Mouse (Mus musculus): ENCODE results near the gene Ctnna3. TPM values are rescaled to one million over a fixed set of nuclear protein-coding genes. Genes with fewer than 3 reads are reported as not detected.

The Ctnna3 gene
- total and polyA plus RNA-seq, 3 experiments: not detected

DNA sequence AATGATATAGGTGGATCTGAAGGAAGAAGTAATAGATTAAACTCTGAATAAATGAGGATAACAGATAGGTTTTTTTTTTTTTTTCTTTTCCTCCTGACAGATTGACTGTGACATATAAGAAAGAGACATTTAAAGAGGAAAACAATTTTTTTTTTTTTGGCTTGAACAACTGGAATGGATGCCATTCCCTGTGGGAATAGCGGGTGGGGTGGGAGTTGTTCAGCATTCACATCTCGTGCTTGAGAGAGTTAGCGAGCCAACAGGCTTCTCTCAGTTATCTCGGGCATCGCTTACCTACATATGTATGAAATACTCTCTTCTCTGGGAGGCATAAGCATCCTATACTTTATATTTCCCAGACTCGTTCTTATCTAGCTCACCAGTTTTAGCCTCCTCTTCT lies 375.7 kb downstream of the Ctnna3 start:
- TF ChIP-seq KAT2A (conservative IDR thresholded peaks at IDR 0.05; ENCODE audit: low read depth, low read length): no peak
- TF ChIP-seq ZC3H11A (IDR thresholded peaks at IDR 0.05; ENCODE audit: low read depth, low read length): no peak
- TF ChIP-seq POLR2AphosphoS2 (IDR thresholded peaks at IDR 0.05; ENCODE audit: low read length): no peak
- TF ChIP-seq UBTF (IDR thresholded peaks at IDR 0.05; ENCODE audit: borderline replicate concordance, insufficient read depth, low read depth, low read length): no peak
- TF ChIP-seq ELF1 (IDR thresholded peaks at IDR 0.05; ENCODE audit: low read depth, low read length): no peak
- TF ChIP-seq MEF2A (IDR thresholded peaks at IDR 0.05; ENCODE audit: extremely low read depth, insufficient replicate concordance, low read depth, low read length, poor library complexity, severe bottlenecking): no peak
- TF ChIP-seq CTCF (IDR thresholded peaks at IDR 0.05 in 2 of 3, conservative IDR thresholded peaks at IDR 0.05 in 1 of 3; ENCODE audit: control insufficient read depth in 1 of 3, insufficient read depth in 1 of 3, low read depth in 2 of 3, low read length in 3 of 3, poor library complexity in 1 of 3, severe bottlenecking in 1 of 3): no peak
- TF ChIP-seq MAX (IDR thresholded peaks at IDR 0.05; ENCODE audit: low read length): no peak
- H3K27ac ChIP-seq (ENCODE audit: control insufficient read depth, low read depth, low read length): no peak overlapping the region

GRCm38 (mm10) chr10:63806254-63806653 lies 376.4 kb downstream of the Ctnna3 start:
- H3K36me3 ChIP-seq (ENCODE audit: control insufficient read depth in 1 of 2, insufficient read depth in 2 of 2, low read length in 2 of 2): no peaks in the 10 kb centered on the region
- no peaks in the 10 kb centered on the region for H3K79me2 ChIP-seq (ENCODE audit: control insufficient read depth, insufficient read depth, low read length, poor library complexity)
- H3K4me1 ChIP-seq (ENCODE audit: control insufficient read depth in 1 of 2, insufficient read depth in 2 of 2, low read length in 2 of 2): no peaks in the 10 kb centered on the region
- DNase-seq (ENCODE audit: low read depth, low spot score): no peak
- no peaks in the 10 kb centered on the region for H3K9me3 ChIP-seq (replicated peaks; ENCODE audit: insufficient read depth, low read length)
- no peak overlapping the region for H3K4me3 ChIP-seq (ENCODE audit: control insufficient read depth in 1 of 2, insufficient read depth in 1 of 2, low read depth in 2 of 2, low read length in 2 of 2)
- no peak overlapping the region for H3K9ac ChIP-seq (ENCODE audit: control insufficient read depth, low read depth, low read length, poor library complexity, severe bottlenecking)
- no peaks in the 10 kb centered on the region for H3K27me3 ChIP-seq (ENCODE audit: control insufficient read depth in 1 of 2, insufficient read depth in 2 of 2, low read length in 2 of 2)
- H3K27ac ChIP-seq (ENCODE audit: control insufficient read depth, low read depth, low read length): no peak overlapping the region
- TF ChIP-seq MAX (IDR thresholded peaks at IDR 0.05; ENCODE audit: low read length) (no peak), POLR2A (IDR thresholded peaks at IDR 0.05; ENCODE audit: control insufficient read depth in 1 of 2, insufficient read depth in 1 of 2, low read depth in 1 of 2, low read length in 2 of 2, poor library complexity in 1 of 2) (no peak), GABPA (IDR thresholded peaks at IDR 0.05; ENCODE audit: low read depth, low read length) (no peak), USF1 (IDR thresholded peaks at IDR 0.05; ENCODE audit: low read depth, low read length) (no peak), NRF1 (IDR thresholded peaks at IDR 0.05; ENCODE audit: insufficient read depth, low read depth, low read length, poor library complexity, severe bottlenecking) (no peak), NELFE (IDR thresholded peaks at IDR 0.05; ENCODE audit: low read depth, low read length) (no peak), E2F4 (IDR thresholded peaks at IDR 0.05; ENCODE audit: borderline replicate concordance, low read depth, low read length) (no peak), UBTF (IDR thresholded peaks at IDR 0.05; ENCODE audit: borderline replicate concordance, insufficient read depth, low read depth, low read length) (no peak), JUND (IDR thresholded peaks at IDR 0.05; ENCODE audit: low read depth, low read length) (no peak), USF2 (IDR thresholded peaks at IDR 0.05; ENCODE audit: borderline replicate concordance in 1 of 2, insufficient read depth in 1 of 2, low read depth in 1 of 2, low read length in 2 of 2) (no peak), TCF12 (IDR thresholded peaks at IDR 0.05; ENCODE audit: low read depth, low read length) (no peak), KAT2A (conservative IDR thresholded peaks at IDR 0.05; ENCODE audit: low read depth, low read length) (no peak), MAFK (IDR thresholded peaks at IDR 0.05; ENCODE audit: borderline replicate concordance, low read depth, low read length) (no peak), EP300 (IDR thresholded peaks at IDR 0.05; ENCODE audit: low read depth in 1 of 2, low read length in 2 of 2) (no peak)

More for the DNA sequence above, 375.7 kb downstream of the Ctnna3 start:
- no peaks in the 10 kb centered on the region for H3K27me3 ChIP-seq (ENCODE audit: control insufficient read depth in 1 of 2, insufficient read depth in 2 of 2, low read length in 2 of 2)
- no peak overlapping the region for H3K9ac ChIP-seq (ENCODE audit: control insufficient read depth, low read depth, low read length, poor library complexity, severe bottlenecking)
- H3K36me3 ChIP-seq (ENCODE audit: control insufficient read depth in 1 of 2, insufficient read depth in 2 of 2, low read length in 2 of 2): no peaks in the 10 kb centered on the region
- no peaks in the 10 kb centered on the region for H3K9me3 ChIP-seq (replicated peaks; ENCODE audit: insufficient read depth, low read length)
- DNase-seq (ENCODE audit: low read depth, low spot score): no peak
- H3K4me3 ChIP-seq (ENCODE audit: control insufficient read depth in 1 of 2, insufficient read depth in 1 of 2, low read depth in 2 of 2, low read length in 2 of 2): no peak overlapping the region
- H3K79me2 ChIP-seq (ENCODE audit: control insufficient read depth, insufficient read depth, low read length, poor library complexity): no peaks in the 10 kb centered on the region
- H3K4me1 ChIP-seq (ENCODE audit: control insufficient read depth in 1 of 2, insufficient read depth in 2 of 2, low read length in 2 of 2): no peaks in the 10 kb centered on the region
